Mouse (Mus musculus) megakaryocyte, adult 5-6 weeks (primary cell): ENCODE results near the gene Ggt6. TPM values are rescaled to one million over a fixed set of nuclear protein-coding genes. Genes with fewer than 3 reads are reported as not detected.

Source experiments
- ATAC-seq: 2 replicates; pipeline ENCODE4 v1.8.0; 2016; ENCODE audit warnings: mild to moderate bottlenecking, inconsistent platforms; ENCODE audit not compliant: poor library complexity, severe bottlenecking
- total RNA-seq, 2 experiments: library from RNA; stranded (forward) in 1 of 2; stranded (reverse) in 1 of 2; fragments of 153-499, 151-499 nt in 1 of 2; fragments of 221-1000, 200-1000 nt in 1 of 2; gene quantifications; 2 replicates each; pipeline versions ENCODE4 v1.2.3 to v1.2.4; 2015 to 2017

Gene Ggt6
- not detected in 2 replicates for total RNA-seq (2015)
- total RNA-seq (2017): not detected in 2 replicates

DNA sequence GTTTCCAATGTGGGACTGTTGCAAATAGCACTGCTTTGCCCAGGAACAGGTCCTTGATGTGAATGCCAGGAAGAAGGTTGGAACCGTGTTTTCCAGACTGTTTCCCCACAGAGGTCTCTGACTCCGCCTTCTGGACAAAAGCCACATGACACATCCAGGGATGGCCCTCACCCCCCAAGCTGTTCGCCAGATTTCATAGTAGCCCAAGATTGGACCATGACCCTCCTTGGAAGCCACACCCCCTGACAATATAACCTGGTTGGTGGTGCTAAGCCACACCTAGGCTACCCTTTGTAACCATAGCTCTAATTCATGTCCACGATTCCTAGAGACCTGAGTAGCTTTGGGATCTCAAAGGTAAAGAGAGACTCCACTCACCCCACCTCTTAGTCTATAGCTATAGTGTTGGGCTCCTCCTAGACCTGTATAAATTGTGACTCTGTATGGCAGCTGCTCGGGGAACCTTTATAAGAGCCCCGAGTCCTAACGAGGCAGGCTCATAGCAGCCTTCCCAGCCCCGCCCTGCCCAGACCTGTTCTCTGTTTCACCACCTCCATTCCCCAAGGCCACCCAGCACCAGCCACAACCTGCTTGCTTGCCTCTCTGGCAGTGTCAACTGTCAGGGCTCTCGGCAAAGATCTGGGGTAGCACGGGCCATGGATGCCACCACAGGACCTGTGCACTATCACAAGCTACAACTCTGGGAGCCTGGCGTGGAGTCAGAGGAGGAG lies at the start of gene Ggt6:
Gene Ggt6 (plus strand): TSS at position 564 of the 731 bp plus-strand sequence.
- ATAC-seq: no peak

DNA sequence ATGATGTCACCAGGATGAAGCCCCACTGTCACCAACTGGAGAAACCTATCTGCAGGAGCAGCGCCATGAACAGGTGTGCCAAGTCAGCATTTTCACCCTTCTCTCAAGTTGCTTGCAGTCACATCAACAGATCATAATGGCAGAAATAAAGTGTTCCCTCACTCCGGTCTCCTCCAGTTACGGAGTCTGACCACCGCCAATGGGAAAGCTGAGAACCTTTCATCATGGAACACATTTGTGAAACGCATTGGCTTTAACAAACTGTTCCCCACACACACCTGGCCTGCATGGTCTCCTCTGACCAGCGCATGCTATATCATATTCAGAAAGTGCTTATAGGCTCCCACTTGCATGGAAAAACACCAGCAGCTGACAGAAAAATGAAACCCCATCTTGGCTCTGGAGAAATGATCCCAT lies 47.2 kb upstream of the Ggt6 start:
- no peak for ATAC-seq

DNA sequence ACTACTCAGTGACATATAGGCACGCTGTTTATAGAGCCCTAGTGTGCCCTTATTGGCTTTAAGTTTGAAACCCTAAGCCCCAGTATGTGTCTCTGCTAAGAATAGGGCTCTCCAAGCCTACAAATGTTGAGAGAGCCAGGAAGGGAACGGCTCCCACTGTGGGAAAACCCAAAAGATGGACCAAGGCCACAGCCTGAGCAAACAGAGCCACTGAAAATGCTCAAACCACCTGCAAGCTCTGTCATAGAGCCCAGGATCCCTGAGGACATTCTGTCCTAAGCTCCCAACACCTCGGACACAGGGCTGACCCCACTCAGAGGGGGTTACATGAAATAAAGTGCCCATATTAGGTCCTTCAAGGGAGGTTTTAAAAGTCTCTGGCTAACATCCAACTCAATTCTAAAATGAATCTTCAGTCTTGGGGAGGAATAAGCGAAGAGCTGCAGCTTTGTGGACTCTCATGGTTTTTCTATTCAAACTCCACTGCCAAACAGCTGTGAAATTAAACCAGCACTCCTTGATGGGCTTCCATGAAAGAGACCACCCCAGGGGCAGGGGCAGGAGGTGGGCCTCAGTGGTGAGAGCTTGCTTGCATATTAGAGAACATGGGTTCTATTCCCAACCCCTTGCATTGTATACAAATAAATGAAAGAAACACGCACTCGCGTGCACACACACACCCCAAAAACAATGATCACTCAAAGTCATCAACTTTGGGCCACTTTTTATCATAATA lies 45.8 kb upstream of the Ggt6 start:
- no peak for ATAC-seq

DNA sequence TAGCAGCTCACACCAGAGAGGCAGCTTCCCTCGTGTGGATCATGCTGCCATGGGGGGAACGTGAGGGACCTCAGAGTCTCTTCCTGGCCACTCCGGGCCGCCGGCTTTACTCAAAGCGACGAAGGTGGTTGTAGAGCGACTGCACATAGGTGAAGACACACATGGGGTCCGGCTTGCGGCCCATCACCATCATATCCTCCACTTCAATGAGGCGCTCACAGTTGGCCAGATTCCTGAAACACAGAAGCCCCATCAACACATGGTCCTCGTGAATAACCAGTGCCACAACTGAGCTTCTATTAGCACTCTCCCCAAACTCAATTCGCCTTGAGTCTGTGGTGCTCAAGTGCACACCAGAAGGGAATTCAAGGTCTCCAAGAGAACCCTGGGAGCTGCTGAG lies 44.1 kb upstream of the Ggt6 start:
- no peak for ATAC-seq

DNA sequence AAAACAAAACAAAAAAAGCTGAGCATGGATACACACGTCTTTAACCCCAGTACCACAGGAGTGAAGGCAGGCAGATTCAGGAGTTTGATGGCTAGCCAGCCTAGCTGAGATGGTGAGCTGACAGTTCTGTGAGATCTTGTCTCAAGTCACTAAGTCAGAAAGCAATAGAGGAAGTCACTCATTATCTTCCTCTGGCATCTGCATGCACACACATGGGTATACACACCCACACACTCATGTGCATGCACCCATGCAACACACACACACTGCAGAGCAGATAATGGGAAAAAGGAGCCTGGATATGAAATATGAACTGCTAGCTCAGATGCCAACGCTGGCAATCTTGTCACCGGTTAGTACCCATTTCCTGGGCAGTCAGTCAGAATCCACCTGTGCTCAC lies 42.1 kb upstream of the Ggt6 start:
- no peak for ATAC-seq

DNA sequence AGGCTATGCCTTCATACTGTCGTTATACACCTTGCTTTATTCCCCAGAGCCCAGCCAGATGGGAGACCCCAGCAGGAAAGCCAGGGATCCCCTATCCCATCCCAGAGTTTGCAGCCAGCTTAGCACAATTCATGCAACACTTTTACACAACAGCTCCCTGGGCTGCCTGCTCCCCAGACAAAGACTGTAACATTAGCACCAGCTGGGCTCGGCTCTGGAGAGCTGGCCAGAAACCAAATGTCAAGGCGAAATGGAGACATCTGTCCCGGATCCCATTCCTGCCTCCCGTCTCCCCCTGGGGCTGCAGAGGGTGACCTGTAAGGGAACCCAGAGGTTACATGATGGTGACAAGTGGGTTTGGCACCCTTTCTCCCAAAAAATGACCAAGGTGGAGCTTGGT lies 41.7 kb upstream of the Ggt6 start:
- ATAC-seq: no peak

DNA sequence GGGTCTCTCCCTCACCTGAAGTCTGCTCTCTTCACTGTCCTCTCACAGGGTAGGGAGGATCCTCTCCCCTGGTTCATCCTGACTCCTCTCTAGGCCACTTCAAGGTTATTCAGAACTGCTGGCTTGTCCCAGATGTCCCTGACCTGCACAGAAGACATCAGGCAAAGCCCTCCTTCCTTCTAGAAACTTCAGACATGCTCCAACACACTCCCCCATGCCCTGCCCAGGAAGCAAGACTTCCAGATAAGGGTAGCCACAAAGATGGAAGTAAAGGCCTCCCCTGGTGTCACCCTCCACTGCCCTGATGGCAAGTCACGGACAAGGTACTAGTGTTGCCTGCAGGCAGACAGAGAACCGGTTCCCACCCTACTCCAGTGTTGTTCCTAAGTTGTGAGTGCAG lies 40.6 kb upstream of the Ggt6 start:
- ATAC-seq: no peak

DNA sequence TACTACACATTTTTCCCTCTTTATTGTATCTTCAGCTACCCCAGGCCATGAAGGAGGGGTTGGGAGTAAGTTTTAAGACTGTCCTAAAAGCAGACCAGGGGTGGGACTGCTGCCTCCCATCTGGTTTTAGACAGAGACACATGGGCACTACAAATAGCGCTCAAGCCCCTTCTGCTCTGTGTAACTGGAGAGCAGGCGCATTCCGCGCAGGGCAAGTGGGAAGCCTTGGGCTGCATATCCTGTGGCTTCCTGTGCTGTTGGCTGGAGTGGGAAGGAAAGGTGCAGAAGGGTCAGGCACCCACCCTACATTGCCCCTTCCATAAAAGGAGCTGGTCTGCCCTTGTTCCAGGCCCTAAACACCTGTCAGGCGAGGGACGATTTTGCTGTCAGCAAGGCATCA lies 39.7 kb upstream of the Ggt6 start:
- no peak for ATAC-seq

DNA sequence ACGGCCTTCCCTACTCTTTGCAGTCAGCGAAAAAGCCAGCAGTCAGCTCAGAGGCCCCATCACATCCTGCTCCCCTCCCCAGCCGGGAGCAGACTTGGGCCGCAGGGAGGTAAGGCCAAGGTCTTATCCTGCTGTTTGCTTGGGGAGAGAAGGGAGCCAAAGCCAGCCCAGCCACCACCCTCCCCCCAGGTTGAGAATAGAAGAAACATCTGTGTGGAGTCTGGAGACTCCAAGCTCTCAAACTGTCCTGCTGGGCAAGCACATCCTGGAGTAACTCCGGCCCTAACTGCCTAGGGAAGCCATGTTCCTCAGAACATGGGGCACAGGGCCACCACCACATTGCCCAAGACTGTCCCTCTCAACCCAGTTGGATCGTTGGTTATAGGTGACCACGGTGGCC lies 38.7 kb upstream of the Ggt6 start:
- ATAC-seq: no peak

DNA sequence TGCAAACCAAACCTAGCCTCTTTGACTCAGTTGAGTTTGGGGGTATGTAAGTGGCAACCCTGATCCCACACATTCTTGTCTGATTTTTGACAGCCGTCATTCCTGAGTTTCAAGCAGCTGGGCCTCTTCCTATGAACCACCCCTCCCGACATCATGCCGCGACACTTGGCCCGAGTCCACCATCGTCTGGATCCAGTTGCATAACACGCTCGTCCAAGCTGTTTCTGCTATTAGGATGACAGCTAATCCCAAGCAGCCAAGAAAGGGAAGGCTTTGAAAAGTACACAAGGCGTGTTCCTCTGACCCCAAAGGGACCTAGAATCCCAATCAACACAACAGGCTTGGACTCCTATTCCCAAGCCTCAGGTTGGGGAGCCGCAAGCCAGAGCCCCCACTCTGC lies 38.3 kb upstream of the Ggt6 start:
- ATAC-seq: no peak

DNA sequence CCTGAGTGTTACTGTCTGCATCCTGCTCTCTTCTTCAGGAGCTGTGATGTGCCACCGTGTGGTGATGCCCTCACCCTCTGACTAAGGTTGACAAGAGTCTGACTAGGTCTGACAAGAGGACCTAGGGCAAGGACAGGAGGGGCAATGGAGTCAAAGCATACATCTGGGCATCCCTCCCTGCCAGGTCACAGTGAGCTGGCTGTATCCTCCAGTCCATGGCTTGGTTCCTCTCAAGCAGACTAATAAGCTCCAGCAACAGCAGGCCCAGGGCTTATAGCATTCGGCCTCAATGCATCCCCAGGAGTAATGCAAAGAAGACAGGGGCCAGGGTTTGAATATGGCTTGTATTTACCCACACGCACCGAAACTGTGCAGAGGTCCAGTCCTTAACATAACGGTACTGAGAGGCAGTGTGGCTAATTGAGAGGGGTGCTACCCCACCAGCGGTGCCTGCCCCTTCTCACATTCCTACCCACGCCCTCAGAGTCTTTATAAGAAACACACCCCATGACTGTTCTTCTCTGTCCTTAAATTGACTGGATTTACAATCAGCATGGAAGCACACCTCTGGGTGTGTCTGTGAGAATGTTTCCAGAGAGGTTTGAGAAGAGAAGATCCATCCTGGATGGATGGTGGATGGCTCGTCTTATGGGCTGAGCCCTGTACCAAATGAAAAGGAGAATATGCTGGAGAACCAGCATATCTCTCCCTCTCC lies 37.4 kb upstream of the Ggt6 start:
- no peak for ATAC-seq

DNA sequence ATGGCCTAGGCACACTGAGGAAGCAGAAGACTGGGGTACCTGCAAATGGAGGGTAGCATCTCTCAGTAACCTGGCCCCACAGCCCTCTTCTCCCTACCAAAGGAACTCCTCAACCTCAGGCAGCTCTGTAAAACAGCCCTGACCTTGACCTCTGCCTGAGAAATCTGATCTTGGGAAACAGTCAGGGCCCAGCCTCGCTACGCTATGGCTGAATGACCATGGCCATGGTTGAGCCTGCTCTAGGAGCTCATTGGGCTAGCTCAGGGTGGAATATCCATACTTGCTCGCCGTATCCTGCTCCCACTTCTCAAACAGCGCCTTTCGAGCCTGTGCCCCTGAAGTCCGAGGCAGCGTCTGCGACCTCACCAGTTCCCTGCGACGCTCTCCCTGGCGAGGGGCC lies 34.3 kb upstream of the Ggt6 start:
- no peak for ATAC-seq

DNA sequence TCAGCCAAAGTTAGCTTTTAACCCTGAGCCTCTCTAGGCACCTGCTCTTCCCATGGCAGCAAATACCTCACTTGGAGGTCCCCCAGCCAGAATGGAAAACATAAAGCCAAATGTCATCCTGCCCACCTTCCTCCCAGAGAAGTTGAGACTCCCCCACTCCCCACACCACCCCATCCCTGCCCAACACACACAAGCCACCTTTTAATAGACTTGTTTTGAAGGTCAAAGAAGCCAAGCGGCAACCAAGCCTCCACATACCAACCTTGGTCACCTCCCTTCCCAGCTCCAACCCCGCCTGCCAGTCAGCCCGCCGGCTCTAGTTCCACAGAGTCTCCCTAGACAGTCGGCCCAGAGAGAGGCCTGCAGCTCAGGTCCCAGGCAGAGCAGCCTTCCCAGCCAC lies 33.3 kb upstream of the Ggt6 start:
- ATAC-seq: no peak

DNA sequence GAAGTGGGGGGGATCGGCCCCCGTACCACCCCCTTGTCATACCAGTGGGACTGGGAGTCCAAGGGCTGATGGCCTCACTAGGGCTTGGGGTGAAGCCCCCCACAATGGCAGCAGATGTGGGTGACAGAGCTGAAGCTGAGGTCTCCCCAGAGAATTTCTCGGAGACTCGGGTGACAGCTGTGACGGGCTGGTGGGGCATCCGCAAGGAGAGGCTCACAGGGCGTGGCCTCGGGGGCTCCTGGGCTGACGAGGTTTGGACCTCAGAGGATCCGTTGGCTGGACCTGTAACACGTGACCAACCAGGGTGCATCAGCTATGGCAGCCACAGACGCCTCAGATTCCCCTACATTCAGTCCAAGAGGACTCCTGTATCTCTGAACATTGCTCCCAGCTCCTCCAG lies 32.4 kb upstream of the Ggt6 start:
- no peak for ATAC-seq

DNA sequence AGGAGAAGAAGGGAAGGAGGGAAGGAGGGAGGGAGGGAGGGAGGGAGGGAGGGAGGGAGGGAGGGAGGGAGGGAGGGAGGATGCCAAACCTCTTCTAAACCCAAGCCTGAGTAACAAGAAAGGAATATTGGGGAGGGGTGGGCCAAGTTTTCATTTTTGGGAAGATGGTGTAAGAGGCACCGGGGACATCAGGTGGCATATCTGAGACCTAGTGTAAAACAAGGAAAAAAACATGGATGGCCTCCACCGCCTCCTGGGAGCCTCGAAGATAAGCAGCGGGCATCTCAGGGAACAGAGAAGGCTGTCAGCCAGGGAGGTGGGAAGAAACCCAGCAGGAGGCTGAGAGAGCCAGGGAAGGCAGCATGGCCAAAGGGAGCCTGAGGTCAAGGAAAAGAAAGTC lies 29.8 kb upstream of the Ggt6 start:
- ATAC-seq: no peak

DNA sequence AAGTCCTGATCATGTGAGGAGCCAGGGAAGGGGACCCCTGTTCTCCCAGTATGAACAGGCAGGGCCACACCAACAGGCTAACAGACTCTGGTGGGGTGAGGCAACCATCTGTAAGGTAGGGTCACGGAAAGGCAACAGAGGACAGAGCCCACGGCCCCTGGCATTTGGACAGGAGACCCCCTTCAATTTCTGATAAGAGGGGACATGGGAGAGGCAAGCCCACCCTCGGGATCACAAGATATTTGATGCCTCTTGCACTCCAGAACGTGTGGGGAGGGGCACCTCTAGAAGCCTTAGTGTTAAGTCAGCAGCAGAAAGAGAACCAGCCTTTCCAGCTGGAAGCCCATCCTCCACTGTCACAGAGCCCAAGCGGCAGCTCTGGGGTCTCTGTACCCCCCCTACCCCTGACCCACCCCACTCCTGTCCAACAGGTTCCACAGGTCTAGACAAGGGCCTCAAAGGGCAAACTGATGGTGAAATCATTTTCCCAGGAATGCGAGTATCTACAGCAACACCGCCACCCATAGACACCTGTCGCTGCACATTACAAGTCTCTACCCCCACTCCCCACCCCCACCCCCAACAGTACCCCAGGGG lies 29.1 kb upstream of the Ggt6 start:
- ATAC-seq: no peak

DNA sequence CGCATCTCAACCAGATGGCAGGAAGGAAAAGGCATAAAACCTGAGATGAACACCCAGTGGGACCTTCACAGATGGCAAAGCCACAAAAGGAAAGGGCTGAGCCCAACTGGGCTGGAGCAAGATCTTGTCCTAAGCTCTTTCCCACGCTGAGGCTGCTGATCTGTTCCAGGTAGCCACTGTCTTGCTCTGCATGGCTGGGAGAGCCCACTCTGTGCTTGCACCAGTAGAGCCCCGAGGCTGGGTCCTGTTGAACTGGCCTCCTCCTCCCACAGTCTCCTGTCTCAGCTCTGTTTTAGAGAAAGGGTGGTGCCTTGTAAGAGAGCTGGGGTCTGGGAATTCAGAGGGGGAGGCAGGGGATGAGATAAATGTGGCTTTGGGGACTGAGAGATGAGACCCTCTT lies 28.2 kb upstream of the Ggt6 start:
- no peak for ATAC-seq

DNA sequence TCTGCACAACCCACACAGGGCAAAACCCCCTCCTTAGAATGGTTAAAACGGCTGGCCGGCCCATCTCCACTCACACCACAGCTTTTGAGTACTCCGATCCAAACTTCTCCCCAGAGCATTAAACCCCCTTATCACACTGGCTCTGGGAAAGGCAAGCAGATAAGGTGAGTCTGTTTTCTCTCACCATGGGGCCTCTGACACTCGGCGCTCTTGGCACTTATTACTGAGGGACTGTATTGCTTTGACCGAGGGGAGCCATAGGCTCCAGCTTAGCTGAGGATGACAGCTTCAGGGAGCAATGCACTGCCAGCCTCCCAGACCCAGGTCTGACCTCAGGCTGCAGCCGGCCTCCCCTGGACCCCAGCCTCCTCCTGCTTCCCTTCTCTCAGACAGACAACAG lies 27.8 kb upstream of the Ggt6 start:
- no peak for ATAC-seq

DNA sequence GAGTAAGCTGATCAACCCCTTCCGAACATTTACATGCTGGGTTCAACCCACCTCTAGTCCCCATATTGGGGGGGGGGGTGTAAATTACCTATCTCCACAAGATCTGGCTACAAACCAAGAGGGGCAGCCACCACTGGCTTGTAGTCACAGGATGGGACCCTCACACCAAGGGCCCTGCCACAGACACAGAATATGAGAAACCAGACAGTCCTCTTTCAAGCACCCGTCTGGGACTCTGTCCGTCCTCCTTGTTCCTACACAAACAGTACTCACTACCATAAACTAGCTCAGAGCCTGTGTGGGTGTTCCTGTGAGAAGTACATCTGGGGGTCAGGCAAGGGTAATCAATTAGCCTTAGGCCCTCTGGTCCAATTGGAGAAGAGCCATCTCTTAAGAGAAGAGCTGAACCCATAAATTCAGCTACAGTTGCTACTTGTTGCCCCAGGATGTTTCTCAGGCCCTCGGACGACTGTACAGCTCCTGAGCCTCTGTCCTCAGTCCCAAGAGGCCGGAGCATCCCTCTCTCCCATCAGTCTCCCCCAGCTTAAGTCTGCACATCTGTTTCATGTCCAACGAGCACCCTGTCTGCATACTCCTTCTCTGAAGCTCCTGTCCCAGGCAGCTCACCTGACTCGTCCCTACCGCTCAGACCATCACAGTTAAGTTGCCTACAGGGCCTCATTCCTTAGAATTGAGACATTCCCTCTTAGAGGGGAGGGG lies 26.7 kb upstream of the Ggt6 start:
- no peak for ATAC-seq

DNA sequence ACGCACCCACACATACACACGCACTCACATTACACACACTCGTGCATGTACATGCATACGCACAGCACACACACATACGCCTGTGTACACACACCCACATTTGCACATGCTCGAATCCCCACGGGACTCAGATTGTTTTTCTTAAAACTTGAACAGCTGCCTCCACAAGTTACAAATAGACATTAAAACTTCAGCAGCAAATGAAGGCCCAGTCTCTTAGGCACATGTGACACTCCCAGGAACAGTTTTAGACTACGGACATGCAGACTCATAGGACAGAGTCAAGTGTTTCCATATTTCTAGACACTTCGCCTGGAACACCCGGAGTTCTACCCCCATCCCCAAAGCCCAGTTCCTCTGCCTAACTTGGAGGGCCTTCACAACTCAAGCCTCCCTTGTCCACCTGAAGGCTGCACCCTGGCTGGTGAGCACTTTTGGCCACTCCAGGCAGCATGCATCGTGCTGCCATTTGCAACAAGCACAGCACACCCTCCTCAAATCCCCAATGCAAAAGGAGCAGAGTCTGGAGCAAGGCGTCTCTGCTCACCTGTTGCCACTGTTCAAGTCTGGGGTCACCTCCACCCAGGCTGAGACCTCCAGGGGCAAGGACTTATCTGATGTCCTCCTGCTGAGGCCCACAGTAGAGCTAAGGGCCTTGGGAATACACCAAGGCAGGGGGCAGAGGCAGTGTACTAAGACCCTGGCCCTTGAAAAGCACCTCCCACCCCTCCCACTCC lies 25.5 kb upstream of the Ggt6 start:
- ATAC-seq: no peak
